Mouse (Mus musculus) T-cell, adult 66 days (primary cell): ENCODE measurements around the gene Myrf. TPM values are rescaled to one million over a fixed set of nuclear protein-coding genes. Genes with fewer than 3 reads are reported as not detected.

Experiments
- total RNA-seq, 2 experiments: library from RNA; stranded (reverse); gene quantifications; 3 replicates in 1 of 2; 4 replicates in 1 of 2; pipeline ENCODE4 v1.2.4; 2023

Gene Myrf
- under 1 TPM in 1 of 2 experiments, not detected in 1; 0.12 TPM for total RNA-seq

DNA sequence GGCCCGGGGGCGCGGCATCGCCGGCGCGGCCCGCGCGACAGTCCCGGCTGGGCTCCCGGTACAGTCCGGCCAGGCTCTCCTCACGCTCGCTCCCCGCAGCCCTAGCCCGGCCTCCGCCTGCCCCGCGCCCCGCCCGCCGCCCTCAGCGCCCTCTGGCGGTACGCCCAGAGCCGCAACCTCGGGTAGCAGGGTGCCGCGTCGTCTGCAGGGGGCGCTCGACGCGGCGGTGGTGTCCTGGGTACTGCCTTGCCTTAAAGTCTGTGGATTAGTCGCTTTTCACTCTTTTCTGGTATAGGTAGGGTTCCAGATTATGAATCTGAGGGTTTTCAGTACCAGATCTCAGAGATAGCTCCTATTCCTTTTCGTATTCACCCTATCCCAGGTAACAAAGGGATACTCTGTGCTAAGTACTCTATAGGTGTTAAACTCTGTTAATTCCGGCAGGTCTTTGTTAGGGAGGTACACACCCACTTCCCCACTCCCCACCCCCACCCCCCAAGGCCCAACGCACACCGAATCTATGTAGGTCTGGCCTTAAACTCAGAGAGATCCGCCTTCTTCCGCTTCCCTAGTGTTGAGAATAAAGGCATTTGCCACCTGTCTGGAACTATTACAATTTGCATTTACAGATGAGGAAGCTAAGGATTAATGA lies at the start of gene Myrf:
Gene Myrf, minus strand, starts transcription at position 95 of the 652 bp plus-strand sequence.

GRCm38 (mm10) chr19:10203848-10204615 lies 36.5 kb downstream of the Myrf start, which contains the start of the genes Tmem258 and Fen1:
Gene Tmem258 (plus strand): TSS chr19:10204014.
Gene Fen1 (minus strand): TSS chr19:10204169.

DNA sequence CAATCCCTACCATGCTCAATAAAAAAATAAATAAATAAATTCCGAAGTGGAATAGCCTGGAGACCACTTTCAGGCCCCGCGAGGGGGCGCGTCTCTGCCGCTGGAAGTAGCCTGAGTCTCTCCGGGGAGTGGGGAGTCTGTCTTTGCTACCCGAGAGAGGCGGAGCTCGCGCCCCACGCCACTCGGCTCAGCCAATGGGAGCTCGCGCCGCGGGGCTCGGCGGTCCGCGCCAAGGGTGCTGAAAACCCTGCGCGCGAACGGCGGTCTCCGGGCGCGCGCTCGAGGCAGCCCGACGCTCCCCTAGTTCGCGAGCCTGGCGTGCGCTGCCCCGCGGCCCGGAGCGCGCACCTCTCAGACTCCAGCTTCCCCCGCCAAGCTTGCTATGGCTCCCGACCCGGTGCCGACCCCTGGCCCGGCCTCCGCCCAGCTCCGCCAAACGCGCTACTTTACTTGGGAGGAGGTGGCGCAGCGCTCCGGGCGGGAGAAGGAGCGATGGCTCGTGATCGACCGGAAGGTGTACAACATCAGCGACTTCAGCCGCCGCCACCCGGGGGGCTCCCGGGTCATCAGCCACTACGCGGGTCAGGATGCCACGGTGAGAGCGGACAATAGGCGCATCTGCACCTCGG lies 57.8 kb downstream of the Myrf start, which contains the start of gene Fads1:
Gene Fads1, plus strand, starts transcription at position 219 of the 629 bp plus-strand sequence.

Other genes with a start within 250 kb of the Myrf start
- gene Best1, start 239.1 kb downstream of the Myrf start, total RNA-seq: not detected
- under 1 TPM; 0.41 to 0.64 TPM for gene Rab3il1, start 239.1 kb downstream of the Myrf start, total RNA-seq
- 1 to 10 TPM in 1 of 2 experiments, under 1 TPM in 1; 0.23 to 2.2 TPM for gene Fads3, start 199.2 kb downstream of the Myrf start, total RNA-seq
- gene Fads2, start 139.0 kb downstream of the Myrf start, total RNA-seq: 1 to 10 TPM in 1 of 2 experiments, under 1 TPM in 1; 0.89 to 1.9 TPM
- 10 to 100 TPM; 21.1 to 21.3 TPM for gene Fads1, start 57.9 kb downstream of the Myrf start, total RNA-seq
- gene Tmem258, start 36.7 kb downstream of the Myrf start, total RNA-seq: 100 to 1,000 TPM; 113 to 128 TPM
- 10 to 100 TPM; 24.3 to 26.6 TPM for gene Fen1, start 36.6 kb downstream of the Myrf start, total RNA-seq
- gene Dagla, start 64.1 kb upstream of the Myrf start, total RNA-seq: under 1 TPM in 1 of 2 experiments, not detected in 1; 0.09 TPM
- not detected for gene Syt7, start 148.3 kb upstream of the Myrf start, total RNA-seq
- gene Lrrc10b, start 216.7 kb upstream of the Myrf start, total RNA-seq: not detected
- 1 to 10 TPM; 3.4 to 5.6 TPM for gene Ppp1r32, start 242.2 kb upstream of the Myrf start, total RNA-seq